Mouse (Mus musculus): ENCODE results near the gene Syap1.
A peak's percentile ranks its signal among the peaks of the same experiment; 100 is the strongest.
"Not testable (repeated sequence)": the region's sequence is repeated elsewhere in the genome, so short reads cannot be mapped to it uniquely, and the experiment has no call there.

Gene Syap1

DNA sequence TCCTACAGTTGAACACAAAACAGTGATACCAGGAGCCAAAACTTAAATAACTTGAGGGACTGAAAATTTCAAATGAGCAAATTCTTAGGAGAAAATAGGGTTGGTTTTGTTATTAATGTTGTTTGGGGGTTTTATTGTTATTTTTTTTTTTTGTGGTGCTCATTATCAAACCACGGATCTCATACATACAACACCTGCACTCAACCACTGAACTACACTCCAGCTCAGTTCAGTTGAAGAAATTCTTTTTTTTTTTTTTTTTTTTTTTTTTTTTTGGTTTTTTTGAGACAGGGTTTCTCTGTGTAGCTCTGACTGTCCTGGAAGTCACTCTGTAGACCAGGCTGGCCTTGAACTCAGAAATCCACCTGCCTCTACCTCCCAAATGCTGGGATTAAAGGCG, 57.9 kb downstream of the Syap1 start:
- DNase-seq (ENCODE audit: low spot score) = not testable (repeated sequence)

DNA sequence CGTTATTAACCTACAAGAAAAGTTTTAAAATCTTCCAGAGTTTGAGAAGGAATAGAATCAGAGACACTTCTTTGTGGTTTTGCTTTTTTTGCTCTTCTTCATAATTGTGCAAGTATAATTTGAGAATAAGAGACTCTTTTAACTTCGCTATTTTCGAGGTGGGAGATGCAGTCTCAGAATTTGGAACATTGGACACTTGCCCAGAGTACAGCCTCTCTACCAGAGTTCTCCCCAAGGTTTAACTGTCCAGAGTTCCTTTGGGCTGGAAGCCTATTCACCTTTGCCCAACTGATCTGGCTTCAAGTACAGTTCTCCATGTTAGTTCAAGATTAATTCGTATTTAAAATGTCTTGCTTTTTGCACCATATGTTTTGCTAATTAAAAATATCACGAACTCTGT, 58.5 kb downstream of the Syap1 start:
- DNase-seq (ENCODE audit: low spot score) = no peak

DNA sequence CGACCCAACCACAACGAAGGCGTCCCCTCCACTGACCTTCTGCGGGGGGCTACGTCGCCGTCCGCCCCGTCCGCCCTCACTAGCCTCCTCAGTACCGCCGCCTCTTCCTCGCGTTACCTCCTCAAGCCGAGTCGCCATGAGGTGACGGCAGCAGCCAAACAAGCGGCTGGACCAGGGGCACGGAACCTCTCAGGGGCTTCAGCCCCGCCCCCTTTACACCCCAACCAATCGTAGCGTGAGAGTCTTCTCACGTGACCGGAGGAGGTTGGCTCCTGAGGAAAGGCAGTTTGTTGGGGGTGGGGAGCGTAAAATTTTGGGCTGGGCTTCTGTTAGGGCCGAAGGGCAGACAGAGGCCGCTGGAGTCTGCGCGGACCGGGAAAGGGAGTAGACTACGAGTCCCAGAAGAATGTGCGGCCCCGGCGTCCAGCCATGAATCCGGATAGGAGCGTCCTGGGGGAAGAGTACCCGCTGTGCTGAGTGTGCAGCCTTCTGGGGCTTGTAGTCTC, 59.0 kb downstream of the Syap1 start, which contains the start of gene Txlng:
Txlng (minus strand) TSS at position 252 of the 506 bp plus-strand sequence.
- peak; percentile 72 for DNase-seq (ENCODE audit: low spot score)

DNA sequence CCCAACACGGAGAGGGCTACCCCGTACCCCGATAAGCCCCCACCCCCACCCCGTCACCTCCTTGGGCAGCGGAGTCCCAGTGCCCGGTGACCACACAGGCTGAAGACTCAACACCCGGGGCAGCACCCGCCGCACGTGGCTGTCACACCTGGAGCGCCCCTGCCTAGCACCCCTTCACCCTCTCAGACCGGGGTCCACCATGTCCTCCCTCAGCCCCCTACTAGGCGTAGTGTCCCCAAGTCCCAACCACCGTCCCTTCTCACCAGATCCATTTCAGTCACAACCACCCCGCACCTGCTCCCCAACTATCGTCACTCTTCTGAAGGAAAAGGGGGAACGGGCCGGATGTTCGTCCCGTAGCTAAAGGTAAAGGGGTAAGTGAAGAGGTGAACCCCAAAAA, 59.5 kb downstream of the Syap1 start:
- no peak for DNase-seq (ENCODE audit: low spot score)

DNA sequence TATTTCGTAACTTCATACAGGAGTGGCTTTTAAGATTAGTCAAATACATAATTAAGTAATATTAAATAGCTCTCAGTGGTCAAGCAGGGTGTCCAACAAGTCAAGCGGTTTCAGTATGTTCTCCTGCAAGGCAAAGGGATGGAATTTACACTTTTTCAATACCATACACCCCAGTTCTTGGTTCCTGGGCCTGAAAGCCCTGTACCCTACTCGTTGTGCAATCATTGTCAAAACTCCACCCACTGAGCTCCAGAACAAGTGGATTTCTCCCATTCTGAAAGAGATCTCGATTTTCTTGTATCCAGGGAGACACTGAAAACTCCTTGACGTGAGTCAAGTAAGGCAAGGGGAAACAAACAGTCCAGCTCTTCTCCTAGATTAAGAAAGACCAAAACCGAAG, 60.2 kb downstream of the Syap1 start:
- DNase-seq (ENCODE audit: low spot score) = no peak

All from urinary bladder, postnatal 25 days (tissue).